Mouse (Mus musculus) thymus, postnatal 36 days (tissue): ENCODE measurements at regions not wholly inside any gene's neighbourhood (a gene's known extent, or its start where the extent isn't known, plus 50 kb on each side); places are given as distances from the start of the nearest gene placed in this dataset.

ENCODE experiments used
- DNase-seq, 2 experiments: peaks; one replicate each; pipeline ENCODE4 v3.0.0; 2022; ENCODE audit warnings: mixed read lengths in 2 of 2

DNA sequence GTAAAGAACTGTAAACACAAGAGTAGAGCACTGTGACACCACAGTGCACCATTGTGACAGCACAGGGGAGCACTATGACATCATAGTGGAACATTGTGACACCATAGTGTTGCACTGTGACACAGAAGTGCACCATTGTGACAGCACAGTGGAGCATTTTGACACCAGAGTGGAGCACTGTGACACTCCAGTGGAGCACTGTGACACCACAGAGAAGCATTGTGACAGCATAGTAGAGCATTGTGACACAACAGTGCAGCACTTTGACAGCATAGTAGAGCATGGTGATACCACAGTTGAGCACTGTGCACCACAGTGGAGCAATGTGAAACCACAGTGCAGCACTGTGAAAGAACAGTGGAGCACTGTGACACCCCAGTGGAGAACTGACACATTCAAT lies 2750.4 kb upstream of the Gm8797 start:
- DNase-seq, result no peak

DNA sequence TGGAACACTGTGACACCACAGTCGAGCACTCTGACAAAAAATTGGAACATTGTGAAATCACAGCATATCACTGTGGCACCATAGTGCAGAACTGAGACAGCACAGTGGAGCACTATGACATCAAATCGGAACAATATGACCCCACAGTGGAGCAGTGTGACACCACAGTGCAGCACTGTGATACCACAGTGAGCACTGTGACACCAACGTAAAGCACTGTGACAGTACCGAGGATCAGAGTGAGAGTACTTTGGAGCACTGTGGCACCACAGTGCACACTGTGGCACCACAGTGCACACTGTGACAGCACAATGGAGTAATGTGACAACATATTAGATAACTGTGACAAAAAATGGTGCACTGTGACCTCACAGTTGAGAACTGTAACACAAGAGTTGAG lies 2749.4 kb upstream of the Gm8797 start:
- no peak for DNase-seq

GRCm38 (mm10) chr3:3001639-3002038 lies 2749.0 kb upstream of the Gm8797 start:
- peak in 1 of 2 experiments; percentile 1 for DNase-seq

DNA sequence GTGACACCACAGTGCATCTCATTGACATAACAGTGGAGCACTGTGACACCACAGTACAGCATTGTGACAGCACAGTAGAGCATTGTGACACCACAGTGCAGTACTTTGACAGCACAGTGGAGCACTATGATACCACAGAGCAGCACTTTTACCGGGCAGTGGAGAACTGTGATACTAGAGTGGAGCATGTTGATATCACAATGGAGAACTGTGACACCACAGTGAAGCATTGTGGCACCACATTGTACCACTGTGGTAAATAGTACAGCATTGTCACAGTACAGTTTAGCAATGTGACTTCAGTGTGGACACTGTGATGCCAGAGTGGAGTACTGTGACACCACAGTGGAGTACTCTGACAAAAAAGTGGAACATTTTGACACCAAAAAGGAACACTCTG lies 2747.2 kb upstream of the Gm8797 start:
- DNase-seq, result no peak

- DNase-seq, result peak in 1 of 2 experiments; percentile 0
Observed at GRCm38 (mm10) chr3:3011111-3011510, 2739.5 kb upstream of the Gm8797 start.

GRCm38 (mm10) chr3:3012951-3013350 lies 2737.7 kb upstream of the Gm8797 start:
- DNase-seq, result peak in 1 of 2 experiments; percentile 1

GRCm38 (mm10) chr3:3014978-3015377 lies 2735.6 kb upstream of the Gm8797 start:
- DNase-seq, result peak in 1 of 2 experiments; percentile 0

DNA sequence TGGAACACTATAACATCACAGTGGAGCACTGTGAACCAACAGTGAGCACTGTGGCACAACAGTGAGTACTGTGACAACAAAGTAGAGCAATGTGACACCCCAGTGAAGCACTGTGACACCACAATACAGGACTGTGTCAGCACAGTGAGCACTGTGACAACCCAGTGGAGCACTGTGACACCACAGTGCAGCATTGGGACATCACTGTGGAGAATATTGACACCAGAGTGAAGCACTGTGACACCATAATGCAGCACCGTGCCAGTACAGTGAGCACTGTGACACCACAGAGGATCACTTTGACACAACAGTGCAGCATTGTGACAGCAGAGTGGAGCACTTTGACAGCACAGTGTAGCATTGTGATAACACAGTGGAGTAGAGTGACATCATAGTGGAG lies 2734.0 kb upstream of the Gm8797 start:
- DNase-seq, result no peak

- DNase-seq, result no peak
Observed at GRCm38 (mm10) chr3:3032793-3033192, 2717.8 kb upstream of the Gm8797 start.
